Mouse (Mus musculus) embryonic fibroblast, embryonic 13.5 days (primary cell): ENCODE data around the gene Gm11060. TPM values are rescaled to one million over a fixed set of nuclear protein-coding genes. Genes with fewer than 3 reads are reported as not detected.

ENCODE experiments used
- H3K27ac ChIP-seq: 2 replicates; pipeline ENCODE4 v1.5.1; 2012; ENCODE audit warnings: low read length, control low read depth, inconsistent platforms; ENCODE audit not compliant: insufficient read depth
- H3K4me1 ChIP-seq: 2 replicates; pipeline ENCODE4 v1.6.1; 2011; ENCODE audit warnings: low read length; ENCODE audit not compliant: control insufficient read depth, insufficient read depth
- H3K4me3 ChIP-seq: 2 replicates; pipeline ENCODE4 v1.5.1; 2011; ENCODE audit warnings: mild to moderate bottlenecking, control low read depth, low read length; ENCODE audit not compliant: insufficient read depth
- CTCF ChIP-seq: IDR thresholded peaks from 2 replicates; pipeline ENCODE4 v1.5.1; 2011; ENCODE audit warnings: mild to moderate bottlenecking, control low read depth, low read length, moderate library complexity, borderline replicate concordance; ENCODE audit not compliant: insufficient read depth
- POLR2A ChIP-seq: IDR thresholded peaks from 2 replicates; pipeline ENCODE4 v1.6.1; 2011; ENCODE audit warnings: low read depth, mild to moderate bottlenecking, control low read depth, low read length, moderate library complexity
- polyA plus RNA-seq: library from polyadenylated mRNA; stranded (reverse); fragments of >200 nt; gene quantifications from 2 replicates; pipeline ENCODE4 v1.2.4, GENCODE M21; 2011; ENCODE audit warnings: low read depth; ENCODE audit not compliant: missing spikeins, insufficient read length

The Gm11060 gene
- polyA plus RNA-seq, 1 experiment: not detected

- Histone ChIP-seq H3K4me3 (no peak overlapping the region), H3K4me1 (no peaks in the 10 kb centered on the region), H3K27ac (no peak overlapping the region)
- no peak for TF ChIP-seq POLR2A
- no peak for TF ChIP-seq CTCF
Measured at GRCm38 (mm10) chr2:105100541-105100940, 8.7 kb downstream of the Gm11060 start.

GRCm38 (mm10) chr2:105108703-105109158 is 16.9 kb downstream of the Gm11060 start:
- no peaks in the 10 kb centered on the region for H3K4me1 ChIP-seq
- no peak overlapping the region for H3K27ac ChIP-seq
- H3K4me3 ChIP-seq: no peak overlapping the region
- no peak; the same call in 1 of the 2 replicates for TF ChIP-seq CTCF
- no peak for TF ChIP-seq POLR2A

- TF ChIP-seq CTCF: no peak
- no peak for TF ChIP-seq POLR2A
Measured at GRCm38 (mm10) chr2:105114074-105114473, 22.3 kb downstream of the Gm11060 start.

GRCm38 (mm10) chr2:105117669-105118068 is 25.9 kb downstream of the Gm11060 start:
- H3K4me1 ChIP-seq: no peaks in the 10 kb centered on the region
- no peak overlapping the region for H3K4me3 ChIP-seq
- no peak for TF ChIP-seq POLR2A
- TF ChIP-seq CTCF: no peak
- no peak overlapping the region for H3K27ac ChIP-seq

More at GRCm38 (mm10) chr2:105114074-105114473, 22.3 kb downstream of the Gm11060 start:
- H3K4me1 ChIP-seq: no peaks in the 10 kb centered on the region
- no peak overlapping the region for H3K27ac ChIP-seq
- H3K4me3 ChIP-seq: no peak overlapping the region

- TF ChIP-seq POLR2A (no peak), CTCF (no peak)
- H3K4me3 ChIP-seq: no peak overlapping the region
- no peak overlapping the region for H3K27ac ChIP-seq
- no peaks in the 10 kb centered on the region for H3K4me1 ChIP-seq
Measured at GRCm38 (mm10) chr2:105122216-105122615, 30.4 kb downstream of the Gm11060 start.

GRCm38 (mm10) chr2:105122886-105123285 is 31.1 kb downstream of the Gm11060 start:
- TF ChIP-seq POLR2A (no peak), CTCF (no peak)
- no peak overlapping the region for H3K4me3 ChIP-seq

GRCm38 (mm10) chr2:105123431-105123830 is 31.6 kb downstream of the Gm11060 start:
- no peak overlapping the region for H3K4me3 ChIP-seq

More at GRCm38 (mm10) chr2:105122886-105123285, 31.1 kb downstream of the Gm11060 start:
- no peaks in the 10 kb centered on the region for H3K4me1 ChIP-seq
- H3K27ac ChIP-seq: no peak overlapping the region

GRCm38 (mm10) chr2:105123881-105124280 is 32.1 kb downstream of the Gm11060 start:
- no peak for TF ChIP-seq CTCF
- Histone ChIP-seq H3K4me3 (no peak overlapping the region), H3K4me1 (no peaks in the 10 kb centered on the region), H3K27ac (no peak overlapping the region)

More at GRCm38 (mm10) chr2:105123431-105123830, 31.6 kb downstream of the Gm11060 start:
- no peak for TF ChIP-seq POLR2A
- no peaks in the 10 kb centered on the region for H3K4me1 ChIP-seq
- H3K27ac ChIP-seq: no peak overlapping the region

- TF ChIP-seq POLR2A (no peak), CTCF (no peak)
- no peak overlapping the region for H3K4me3 ChIP-seq
- no peak overlapping the region for H3K27ac ChIP-seq
Measured at GRCm38 (mm10) chr2:105124391-105124790, 32.6 kb downstream of the Gm11060 start.

GRCm38 (mm10) chr2:105125205-105125604 is 33.4 kb downstream of the Gm11060 start:
- no peak overlapping the region for H3K27ac ChIP-seq
- TF ChIP-seq POLR2A (no peak), CTCF (no peak)
- no peaks in the 10 kb centered on the region for H3K4me1 ChIP-seq
- H3K4me3 ChIP-seq: no peak overlapping the region

More at GRCm38 (mm10) chr2:105124391-105124790, 32.6 kb downstream of the Gm11060 start:
- H3K4me1 ChIP-seq: no peaks in the 10 kb centered on the region

GRCm38 (mm10) chr2:105125641-105126040 is 33.8 kb downstream of the Gm11060 start:
- Histone ChIP-seq H3K27ac (no peak overlapping the region), H3K4me1 (no peaks in the 10 kb centered on the region), H3K4me3 (no peak overlapping the region)
- TF ChIP-seq CTCF (no peak), POLR2A (no peak)
